Mouse (Mus musculus): ENCODE measurements around the gene Gm27235.
"Not testable (repeated sequence)": the region's sequence is repeated elsewhere in the genome, so short reads cannot be mapped to it uniquely, and the experiment has no call there.

The Gm27235 gene

DNA sequence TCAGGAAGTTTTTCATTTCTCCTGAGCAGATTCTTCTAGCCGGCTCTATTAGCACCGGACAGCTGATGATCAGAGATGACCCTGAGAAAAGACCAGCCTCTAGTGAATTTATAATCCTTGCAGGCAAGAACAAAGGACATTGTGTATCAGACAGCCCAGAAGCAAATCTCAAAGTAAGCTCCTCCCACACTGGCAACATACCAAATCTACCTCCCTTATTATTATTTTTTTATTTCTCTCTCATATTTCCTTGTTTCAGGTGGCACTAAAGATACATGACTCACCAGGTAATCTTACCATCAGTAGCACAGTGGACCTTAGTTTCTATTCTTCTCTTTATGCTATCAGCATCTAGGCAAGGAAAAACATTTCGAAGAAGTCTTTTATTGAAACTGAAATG lies at the start of gene Gm27235, which contains the start of gene D730048I06Rik:
Gm27235 (minus strand) TSS at position 101 of the 400 bp plus-strand sequence.
D730048I06Rik (minus strand) TSS at position 112 of the 400 bp plus-strand sequence.
- DNase-seq (ENCODE audit: low read depth, low spot score): no peak

DNA sequence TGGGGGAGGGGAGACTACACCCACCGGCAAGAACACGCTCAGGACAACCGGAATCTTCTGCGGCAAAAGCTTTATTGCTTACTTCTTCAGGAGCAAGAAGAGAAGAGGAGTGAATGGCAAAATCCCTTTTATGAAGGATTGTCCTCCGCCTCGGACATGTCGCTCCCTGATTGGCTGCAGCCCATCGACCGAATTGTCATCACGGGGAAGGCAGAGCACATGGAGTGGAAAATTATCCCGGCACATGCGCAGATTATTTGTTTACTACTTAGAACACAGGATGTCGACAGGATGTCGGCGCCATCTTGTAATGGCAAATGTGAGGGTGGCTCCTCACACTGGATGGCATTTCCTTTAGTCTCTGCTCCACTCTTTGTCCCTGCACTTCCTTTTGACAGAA lies 28.0 kb upstream of the Gm27235 start:
- not testable (repeated sequence) for DNase-seq (ENCODE audit: low read depth, low spot score)

DNA sequence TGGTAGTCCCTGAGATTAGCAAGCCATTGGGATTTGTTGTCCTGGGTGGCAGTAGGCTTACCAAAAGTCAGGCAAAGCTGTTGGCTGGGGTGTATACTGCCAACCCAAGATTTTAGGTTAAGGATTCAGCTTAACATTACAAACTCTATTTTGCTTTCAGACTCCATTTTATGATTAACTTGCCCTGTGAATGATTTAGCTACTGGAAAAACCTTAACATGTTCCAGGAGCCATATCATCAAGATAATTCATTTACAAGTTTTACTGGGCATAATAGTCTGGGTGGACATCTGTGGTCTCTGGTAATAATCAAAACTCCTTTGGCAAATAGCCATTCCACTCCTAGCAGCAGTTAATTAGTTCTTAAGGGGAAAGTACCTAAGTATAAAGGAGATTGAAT lies 8.2 kb upstream of the Gm27235 start:
- DNase-seq (ENCODE audit: low read depth, low spot score): no peak

DNA sequence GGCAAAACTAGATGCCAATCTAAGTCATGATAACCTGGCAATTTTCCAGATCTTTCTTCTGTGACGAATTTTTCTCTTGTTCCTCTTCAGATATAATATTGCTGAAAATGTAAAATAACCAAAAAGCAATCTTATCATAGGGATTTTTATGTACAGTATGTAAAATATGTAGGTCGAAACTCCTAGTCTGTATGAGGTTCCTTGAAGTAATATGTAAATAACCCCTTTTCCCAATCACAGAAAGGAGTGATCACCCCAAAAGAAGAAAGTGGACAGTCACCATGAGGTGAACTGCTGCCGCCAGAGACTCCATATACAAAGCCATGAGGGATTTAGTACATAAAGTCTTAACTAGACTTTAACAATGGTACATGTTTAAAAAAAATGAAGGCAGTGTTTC lies 11.9 kb downstream of the Gm27235 start, which contains the start of gene Gm17727:
Gm17727 (minus strand) TSS at position 101 of the 400 bp plus-strand sequence.
- DNase-seq (ENCODE audit: low read depth, low spot score): no peak

DNA sequence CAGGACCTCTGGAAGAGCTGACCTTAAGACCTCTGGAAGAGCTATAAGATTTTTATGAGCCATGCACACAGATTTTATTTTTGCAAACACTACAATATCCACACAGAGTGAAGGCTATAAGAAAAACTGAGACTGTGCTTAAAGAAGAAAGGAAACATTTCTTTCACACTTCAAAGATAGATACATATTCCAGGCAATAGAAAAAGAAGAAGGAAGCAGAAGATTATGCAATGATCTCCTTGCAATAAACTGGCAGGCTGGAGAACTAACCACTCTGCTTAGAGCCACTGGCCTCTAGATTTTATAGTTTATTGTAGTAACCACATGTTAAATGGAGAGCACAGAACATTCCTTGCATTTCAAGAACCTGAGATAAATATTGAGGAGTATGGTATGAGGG lies 33.1 kb downstream of the Gm27235 start:
- peak; percentile 0 for DNase-seq (ENCODE audit: low read depth, low spot score)

DNA sequence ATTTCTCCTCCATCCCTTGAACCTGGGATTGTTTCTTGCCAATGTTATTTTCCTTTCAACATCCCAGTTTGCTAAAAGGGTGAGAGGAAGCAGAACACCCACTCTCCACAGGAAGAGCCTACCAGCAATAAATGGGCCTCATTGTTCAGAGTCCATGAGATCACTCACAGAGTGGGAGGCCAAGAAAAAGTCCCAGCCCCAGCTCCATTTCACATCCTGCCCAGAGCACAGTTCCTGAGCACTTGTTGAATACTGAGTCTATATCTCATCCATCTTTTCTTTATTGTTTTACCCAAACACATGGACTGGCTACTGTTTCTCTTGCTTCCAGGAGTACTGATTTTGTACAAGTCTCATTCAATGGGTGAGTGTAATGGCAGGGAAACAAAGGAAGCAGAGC lies 49.2 kb downstream of the Gm27235 start, which contains the start of gene Gm17677:
Gm17677 (plus strand) TSS at position 301 of the 400 bp plus-strand sequence.
- no peak for DNase-seq (ENCODE audit: low read depth, low spot score)
